Mouse (Mus musculus) kidney, postnatal 0 days (tissue): ENCODE measurements around the gene Amacr. TPM values are rescaled to one million over a fixed set of nuclear protein-coding genes. Genes with fewer than 3 reads are reported as not detected.

ENCODE experiments used
- ATAC-seq: fragments of 200-750 bp; cut with Nextera tagmentation; replicated peaks from 2 replicates; pipeline ENCODE4 v1.8.0; 2017; ENCODE audit warnings: low read depth, moderate number of reproducible peaks, moderate TSS enrichment, moderate library complexity; ENCODE audit not compliant: low FRiP score
- DNase-seq: peaks from one replicate; pipeline ENCODE4 v3.0.0-alpha.2; 2016; ENCODE audit warnings: low spot score
- H3K27ac ChIP-seq: fragments of 300-500 bp; sonication (generic); 2 replicates; pipeline ENCODE4 v1.5.1; 2014; ENCODE audit warnings: mild to moderate bottlenecking
- H3K27me3 ChIP-seq: fragments of 300-500 bp; sonication (generic); 2 replicates; pipeline ENCODE4 v1.6.1; 2014; ENCODE audit warnings: low read length, mixed read lengths; ENCODE audit not compliant: insufficient read depth
- H3K36me3 ChIP-seq: fragments of 300-500 bp; sonication (generic); 2 replicates; pipeline ENCODE4 v1.6.1; 2014; ENCODE audit warnings: low read length, mixed read lengths; ENCODE audit not compliant: insufficient read depth
- H3K4me1 ChIP-seq: fragments of 300-500 bp; sonication (generic); replicated peaks from 2 replicates; pipeline ENCODE4 v1.6.1; 2014; ENCODE audit warnings: antibody characterized with exemption, low read length, mixed read lengths; ENCODE audit not compliant: insufficient read depth
- H3K4me2 ChIP-seq: fragments of 300-500 bp; sonication (generic); 2 replicates; pipeline ENCODE4 v1.6.1; 2014; ENCODE audit warnings: mild to moderate bottlenecking, low read length, moderate library complexity, mixed read lengths
- H3K4me3 ChIP-seq: fragments of 300-500 bp; sonication (generic); replicated peaks from 2 replicates; pipeline ENCODE4 v1.5.1; 2014; ENCODE audit warnings: low read depth, low read length
- H3K9ac ChIP-seq: fragments of 300-500 bp; sonication (generic); 2 replicates; pipeline ENCODE4 v1.6.1; 2014; ENCODE audit warnings: low read depth, low read length
- H3K9me3 ChIP-seq: fragments of 300-500 bp; sonication (generic); replicated peaks from 2 replicates; pipeline ENCODE4 v1.6.1; 2016; ENCODE audit warnings: low read length, inconsistent platforms, mixed read lengths
- CTCF ChIP-seq: IDR thresholded peaks from 2 replicates; pipeline ENCODE4 v1.5.1; 2016; ENCODE audit warnings: antibody characterized with exemption, low read depth, mild to moderate bottlenecking, moderate library complexity
- WGBS: fragments of 180-500 bp; shearing (Covaris S2); extraction: QIAGEN DNeasy Blood & Tissue Kit; methylation state at CpG from one replicate; pipeline ENCODE4 v1.1.7; 2014; 5-methylcytosine and 5-hydroxymethylcytosine counted together
- polyA plus RNA-seq: library from polyadenylated mRNA; unstranded; fragments of >200 nt; fragmentation: Nextera tagmentation; extraction: Ambion mirVana; gene quantifications from 2 replicates; pipeline ENCODE4 v1.2.1, GENCODE M21; 2015

Amacr gene
- 47.4 and 54.5 TPM in 2 replicates for polyA plus RNA-seq

DNA sequence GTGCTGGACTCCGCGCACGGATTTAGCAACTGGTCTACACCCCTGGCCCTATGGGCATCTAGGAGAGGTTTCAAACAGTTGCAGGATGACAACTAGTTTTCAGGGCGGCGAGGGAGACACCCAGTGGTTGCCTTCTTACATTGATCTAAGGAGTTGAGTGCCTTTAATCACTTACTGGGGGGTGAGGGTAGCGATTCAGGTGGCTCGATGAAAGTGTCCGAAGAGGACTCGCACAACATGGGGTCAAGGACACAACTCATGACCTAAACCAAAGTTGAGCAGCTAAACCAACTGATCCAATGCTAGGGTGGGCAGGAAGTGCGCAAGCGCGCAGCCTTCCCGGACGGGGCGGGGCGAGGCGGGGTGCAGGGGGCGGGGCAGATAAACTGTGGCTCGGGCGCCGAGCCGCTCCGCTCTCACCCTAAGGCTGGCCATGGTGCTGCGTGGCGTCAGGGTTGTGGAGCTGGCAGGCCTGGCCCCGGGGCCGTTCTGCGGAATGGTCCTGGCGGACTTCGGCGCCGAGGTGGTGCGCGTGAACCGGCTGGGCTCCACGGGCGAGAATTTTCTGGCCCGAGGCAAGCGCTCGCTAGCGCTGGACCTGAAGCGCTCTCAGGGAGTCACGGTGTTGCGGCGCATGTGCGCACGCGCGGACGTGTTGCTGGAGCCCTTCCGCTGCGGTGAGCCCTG lies at the start of gene Amacr:
Gene Amacr (plus strand): TSS at position 380 of the 687 bp plus-strand sequence.
- under 1% methylated on average over 52 of the region's 52 CpGs for WGBS
- H3K4me2 ChIP-seq = peak within 1 kb of the TSS; percentile 69
- ATAC-seq = peak; percentile 98

DNA sequence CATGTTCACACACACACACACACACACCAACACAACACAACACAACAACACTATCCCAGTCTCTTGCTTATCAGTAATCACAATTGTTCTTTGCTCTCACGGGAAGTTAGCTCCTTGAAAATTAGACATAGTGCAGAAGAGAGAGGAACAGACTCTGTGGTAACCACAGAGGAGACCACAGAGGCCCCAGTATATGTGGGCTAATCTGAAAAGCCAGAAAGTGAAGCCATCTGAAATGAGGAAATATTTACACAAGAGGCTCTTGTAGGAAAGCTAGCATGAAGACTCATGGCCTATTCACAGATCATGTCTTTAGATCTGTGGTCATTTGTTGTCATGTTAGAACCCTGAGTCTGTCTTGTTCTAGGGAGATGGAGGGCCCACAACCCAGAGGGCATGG lies 47.6 kb upstream of the Amacr start:
- H3K27ac ChIP-seq = no peak overlapping the region
- WGBS = 57% methylated on average over 1 of the region's 1 CpGs
- ATAC-seq (no peak), DNase-seq (no peak)
- no peaks in the 10 kb centered on the region for H3K36me3 ChIP-seq
- H3K9me3 ChIP-seq = no peaks in the 10 kb centered on the region
- no peak overlapping the region for H3K9ac ChIP-seq
- no peaks in the 10 kb centered on the region for H3K4me1 ChIP-seq
- H3K4me2 ChIP-seq = no peak overlapping the region
- no peaks in the 10 kb centered on the region for H3K27me3 ChIP-seq
- no peak for TF ChIP-seq CTCF
- H3K4me3 ChIP-seq = no peak overlapping the region

More for the DNA sequence above, at the start of gene Amacr:
- DNase-seq = peak; percentile 94
- Histone ChIP-seq H3K27ac (peak within 1 kb of the TSS; percentile 85), H3K9ac (peak within 1 kb of the TSS; percentile 78), H3K27me3 (no peaks in the 10 kb centered on the region), H3K4me3 (peak within 1 kb of the TSS; percentile 61), H3K9me3 (no peaks in the 10 kb centered on the region), H3K4me1 (peaks cover 3% of the 10 kb centered on the region; the same call in 1 of the 2 replicates), H3K36me3 (no peaks in the 10 kb centered on the region)
- peak; percentile 62 for TF ChIP-seq CTCF

DNA sequence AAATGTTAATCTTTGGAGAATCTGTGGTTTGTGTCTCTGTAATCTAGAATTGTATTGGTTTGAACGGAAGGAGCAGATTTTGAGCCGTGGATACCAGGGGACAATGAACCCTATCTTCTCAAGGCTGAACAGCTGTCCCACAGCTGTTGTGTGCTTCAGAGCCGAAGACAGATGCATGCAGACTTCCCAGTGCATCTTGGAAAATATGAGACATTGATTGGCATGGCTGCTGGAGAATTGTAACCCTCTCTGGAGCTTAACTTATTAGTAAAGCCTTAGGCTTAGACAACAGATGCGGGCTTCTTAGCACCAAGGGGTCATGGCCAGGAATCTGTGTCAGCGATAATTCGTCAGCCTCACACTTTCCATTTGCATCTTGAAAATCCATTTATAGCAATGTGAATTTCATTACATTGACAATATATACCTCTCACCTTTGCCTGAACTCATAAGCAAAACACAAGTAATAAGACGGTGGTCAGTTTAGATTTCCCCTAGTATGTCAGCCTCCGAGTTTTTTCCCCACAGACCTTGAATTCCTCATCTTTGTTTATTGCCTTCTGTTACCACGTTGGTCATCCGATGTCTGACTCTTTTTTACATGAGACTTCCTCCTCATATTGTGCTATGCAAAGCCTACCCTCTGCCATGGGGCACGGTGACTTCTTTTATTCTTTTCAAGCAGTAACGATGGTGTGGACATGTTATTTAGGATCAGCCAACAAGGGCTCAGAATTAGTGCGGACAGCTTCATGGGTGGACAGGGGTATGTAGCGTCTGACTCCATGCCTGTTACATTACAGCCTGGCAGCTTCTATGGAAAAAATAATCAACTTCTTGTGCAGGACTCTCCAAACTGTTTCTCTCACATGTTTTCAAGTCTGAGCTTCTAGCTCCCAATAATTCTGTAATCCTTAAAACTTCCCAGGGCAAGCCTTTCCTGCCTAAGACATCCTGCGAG lies 41.1 kb upstream of the Amacr start:
- Histone ChIP-seq H3K27ac (no peak overlapping the region), H3K27me3 (no peaks in the 10 kb centered on the region), H3K4me1 (no peaks in the 10 kb centered on the region), H3K4me3 (no peak overlapping the region), H3K36me3 (no peaks in the 10 kb centered on the region), H3K9ac (no peak overlapping the region), H3K9me3 (no peaks in the 10 kb centered on the region), H3K4me2 (no peak overlapping the region)
- ATAC-seq = no peak
- DNase-seq = no peak
- WGBS = 71% methylated on average over 15 of the region's 15 CpGs
- TF ChIP-seq CTCF = no peak

DNA sequence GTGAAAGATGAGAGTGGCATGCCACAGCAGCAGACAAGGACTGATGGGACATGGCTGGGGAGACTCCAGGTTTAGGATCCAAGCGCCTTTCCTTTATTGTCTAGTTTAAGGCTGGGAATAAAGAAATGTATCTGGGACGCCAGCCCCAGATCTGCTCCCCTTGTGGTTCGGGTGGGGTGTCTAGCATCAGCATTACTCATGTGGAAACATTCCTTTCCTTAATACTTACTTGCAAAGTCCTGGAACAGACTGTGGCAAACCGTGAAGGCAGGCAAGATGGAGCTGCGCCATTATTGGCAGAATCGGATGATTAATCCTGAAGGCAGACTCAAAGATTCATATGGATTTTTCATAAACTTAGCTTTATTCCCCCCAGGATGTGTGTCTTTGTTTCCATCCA lies 39.7 kb upstream of the Amacr start:
- H3K9ac ChIP-seq = no peak overlapping the region
- no peak overlapping the region for H3K27ac ChIP-seq
- H3K9me3 ChIP-seq = no peaks in the 10 kb centered on the region
- no peaks in the 10 kb centered on the region for H3K27me3 ChIP-seq
- DNase-seq (no peak), ATAC-seq (no peak)
- TF ChIP-seq CTCF = no peak
- H3K4me1 ChIP-seq = no peaks in the 10 kb centered on the region
- WGBS = 72% methylated on average over 6 of the region's 6 CpGs
- no peak overlapping the region for H3K4me3 ChIP-seq
- no peak overlapping the region for H3K4me2 ChIP-seq
- H3K36me3 ChIP-seq = no peaks in the 10 kb centered on the region

DNA sequence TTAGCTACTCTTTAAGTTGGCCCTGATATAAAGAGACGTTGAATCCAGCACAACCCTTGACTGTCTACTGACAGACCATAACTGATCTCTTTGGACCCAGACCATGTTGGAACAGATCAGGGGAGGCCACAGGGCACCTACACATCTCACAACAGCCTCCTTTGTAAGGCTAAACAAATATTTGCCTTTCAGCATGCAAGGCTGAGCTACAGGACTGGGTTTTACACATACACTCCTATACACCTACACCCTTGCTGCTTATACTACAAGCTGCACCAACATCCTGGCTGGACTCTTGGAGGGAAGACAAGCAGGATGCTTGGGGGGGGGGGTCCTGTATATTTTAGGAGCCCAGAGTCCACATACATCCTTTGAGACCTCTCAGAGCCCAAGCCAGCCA lies 33.7 kb upstream of the Amacr start:
- Histone ChIP-seq H3K4me2 (no peak overlapping the region), H3K4me1 (peaks cover 12% of the 10 kb centered on the region; the same call in 1 of the 2 replicates), H3K9ac (no peak overlapping the region), H3K27ac (no peak overlapping the region), H3K27me3 (no peaks in the 10 kb centered on the region), H3K36me3 (no peaks in the 10 kb centered on the region), H3K9me3 (no peaks in the 10 kb centered on the region), H3K4me3 (no peak overlapping the region)
- ATAC-seq (no peak), DNase-seq (no peak)
- TF ChIP-seq CTCF = no peak
- WGBS = 85% methylated on average over 1 of the region's 1 CpGs
